ENCODE assay signal across 16 mouse cellular contexts in genomic region chr17:13938652-13939051, GRCm38 (mm10). TPM values are rescaled to one million over a fixed set of nuclear protein-coding genes. Genes with fewer than 3 reads are reported as not detected.
DNase-seq lines count a peak whose midpoint lies in the region; ATAC-seq and TF ChIP-seq lines count a peak whose summit lies in the region.
"Had no signal": no experiment of that assay in that cellular context is flagged by ENCODE, and none has a peak within 500 bp of the region (broad histone marks: within the 10 kb centered on the region; RNA-seq: fewer than 3 reads in every experiment).

No protein-coding gene starts in this region.

- H3K4me1 ChIP-seq in heart, adult 2 months (ENCODE audit: control insufficient read depth, insufficient read depth, low read length) = peaks cover 20% of the 10 kb centered on the region
- H3K4me1 ChIP-seq in heart, embryonic 11.5 days (ENCODE audit: control insufficient read depth, insufficient read depth, low read length) = 0 out of 2 replicates have a peak, but pooled peaks cover 3% of the 10 kb centered on the region
- peaks cover 21% of the 10 kb centered on the region for H3K4me1 ChIP-seq in heart, embryonic 16.5 days (ENCODE audit: control insufficient read depth, insufficient read depth, low read length)
- H3K4me1 ChIP-seq: megakaryocyte, embryonic 14.5 days; neural tube, embryonic 12.5 days had no signal

- ATAC-seq in heart, embryonic 11.5 days (replicated peaks; ENCODE audit: insufficient number of reproducible peaks, low FRiP score, low TSS enrichment) = no peak; the same call in 1 of the 2 replicates
- ATAC-seq in heart, embryonic 16.5 days (replicated peaks; ENCODE audit: extremely low read depth, insufficient read depth, low FRiP score) = peak; percentile 90
- ATAC-seq in granulocyte monocyte progenitor cell, adult 5-6 weeks (replicated peaks; ENCODE audit: poor library complexity, severe bottlenecking) = no peak
- ATAC-seq in monocyte, adult 5-6 weeks (replicated peaks; ENCODE audit: insufficient number of reproducible peaks, low FRiP score, low TSS enrichment, poor library complexity, severe bottlenecking) = no peak
- ATAC-seq: forebrain, embryonic 14.5 days had no signal

- 0 out of 2 replicates have a peak, but pooled peaks have one; percentile 25 for TF ChIP-seq EP300 in heart, adult 2 months (IDR thresholded peaks at IDR 0.05; ENCODE audit: insufficient read depth, low read depth, low read length)

- DNase-seq in heart, adult 2 months = peak; percentile 43 to 48
- peak; percentile 24 for DNase-seq in brain, adult 2 months (ENCODE audit: low read depth, low spot score)
- DNase-seq in kidney, postnatal 10 days = peak; percentile 50
- no peak for DNase-seq in left cerebral cortex, adult 11 months (ENCODE audit: low spot score)
- DNase-seq: embryo, embryonic 11 days; spleen, adult 18-20 months; thymus, postnatal 36 days had no signal

- H3K36me3 ChIP-seq in heart, adult 2 months (ENCODE audit: control insufficient read depth, insufficient read depth, low read length) = peaks cover 3% of the 10 kb centered on the region
- H3K36me3 ChIP-seq in heart, embryonic 11.5 days (ENCODE audit: control insufficient read depth, insufficient read depth, low read length) = no peaks in the 10 kb centered on the region
- no peaks in the 10 kb centered on the region for H3K36me3 ChIP-seq in heart, embryonic 16.5 days (ENCODE audit: control insufficient read depth, insufficient read depth)
- H3K36me3 ChIP-seq: neural tube, embryonic 12.5 days had no signal

- H3K27me3 ChIP-seq in heart, adult 2 months (ENCODE audit: control insufficient read depth, insufficient read depth, low read length) = no peaks in the 10 kb centered on the region
- no peaks in the 10 kb centered on the region for H3K27me3 ChIP-seq in heart, embryonic 11.5 days (ENCODE audit: control insufficient read depth, insufficient read depth, low read length)
- H3K27me3 ChIP-seq in heart, embryonic 16.5 days (ENCODE audit: control insufficient read depth, insufficient read depth, low read length) = no peaks in the 10 kb centered on the region
- H3K27me3 ChIP-seq: megakaryocyte, embryonic 14.5 days; neural tube, embryonic 12.5 days had no signal

- 12% methylated on average over 3 of the region's 3 CpGs for WGBS in heart, adult 2 months
- WGBS in heart, embryonic 11.5 days (ENCODE audit: insufficient replicate concordance) = 61% methylated on average over 3 of the region's 3 CpGs
- 25% methylated on average over 3 of the region's 3 CpGs for WGBS in heart, embryonic 16.5 days

- TF ChIP-seq CTCF in heart, adult 2 months (IDR thresholded peaks at IDR 0.05) = no peak

- H3K9me3 ChIP-seq in heart, embryonic 11.5 days (replicated peaks; ENCODE audit: control insufficient read depth, low read length) = no peaks in the 10 kb centered on the region
- H3K9me3 ChIP-seq in heart, embryonic 16.5 days (replicated peaks; ENCODE audit: control insufficient read depth, low read length) = no peaks in the 10 kb centered on the region
- H3K9me3 ChIP-seq: megakaryocyte, embryonic 14.5 days; neural tube, embryonic 12.5 days had no signal

- intact Hi-C loops in heart, adult 2 months (cut with DNase I) = loop anchor here (2.0 kb wide), 1 partner anchor 64 kb away; no protein-coding TSS in a partner anchor

- peak overlapping the region; percentile 82 for H3K27ac ChIP-seq in heart, adult 2 months
- no peak overlapping the region; the same call in 1 of the 2 replicates for H3K27ac ChIP-seq in heart, embryonic 11.5 days (ENCODE audit: low read depth, low read length)
- H3K27ac ChIP-seq in heart, embryonic 16.5 days (ENCODE audit: low read length) = peak overlapping the region; percentile 81
- H3K27ac ChIP-seq: hindbrain, embryonic 14.5 days; left cerebral cortex, adult 2 months; neural tube, embryonic 12.5 days had no signal

- H3K4me2 ChIP-seq in heart, embryonic 11.5 days = no peak overlapping the region
- H3K4me2 ChIP-seq in heart, embryonic 16.5 days (ENCODE audit: low read depth, low read length) = peak overlapping the region; percentile 4; the same call in 1 of the 2 replicates
- H3K4me2 ChIP-seq: hindbrain, embryonic 14.5 days; neural tube, embryonic 12.5 days had no signal

- no peak overlapping the region for H3K9ac ChIP-seq in heart, adult 2 months (ENCODE audit: low read depth, low read length)
- H3K9ac ChIP-seq in heart, embryonic 11.5 days (ENCODE audit: low read depth, low read length) = no peak overlapping the region
- no peak overlapping the region for H3K9ac ChIP-seq in heart, embryonic 16.5 days (ENCODE audit: low read length)
- H3K9ac ChIP-seq: hindbrain, embryonic 14.5 days; neural tube, embryonic 12.5 days had no signal

- no peak overlapping the region for H3K4me3 ChIP-seq in heart, adult 2 months
- no peak overlapping the region for H3K4me3 ChIP-seq in heart, embryonic 11.5 days (ENCODE audit: low read depth, low read length)
- no peak overlapping the region for H3K4me3 ChIP-seq in heart, embryonic 16.5 days (ENCODE audit: low read length)
- H3K4me3 ChIP-seq: left cerebral cortex, adult 2 months; megakaryocyte, embryonic 14.5 days; neural tube, embryonic 12.5 days had no signal

- no peaks in the 10 kb centered on the region for H3K79me2 ChIP-seq in heart, adult 2 months (replicated peaks; ENCODE audit: control insufficient read depth, insufficient read depth, low read length)

- 0 out of 2 replicates have a peak, but pooled peaks have one; percentile 25 for TF ChIP-seq POLR2A in heart, adult 2 months (IDR thresholded peaks at IDR 0.05; ENCODE audit: insufficient read depth, low read depth, low read length)

RNA-seq across cellular contexts. Expression of gene Gm7168, which starts 9.5 kb away (rescaled TPM):
- under 1 TPM in 1 of 2 experiments, not detected in 1; 0.21 TPM for total RNA-seq in heart, adult 2 months (2021)
- 0.12 TPM in 1 of 2 replicates, not detected in the other for polyA plus RNA-seq in heart, adult 2 months (2012; rRNA removed)
- polyA plus RNA-seq in heart, embryonic 11.5 days (2014; fragmentation: Nextera tagmentation; extraction: Ambion mirVana) = not detected in 2 replicates
- polyA plus RNA-seq in heart, embryonic 16.5 days (2015; fragmentation: Nextera tagmentation; extraction: Ambion mirVana) = not detected in 2 replicates
- not detected in 2 replicates for total RNA-seq in granulocyte monocyte progenitor cell, adult 5-6 weeks (2014; fragmentation: Nextera tagmentation)
- total RNA-seq in granulocyte monocyte progenitor cell, adult 5-6 weeks (2017) = not detected in 2 replicates
- not detected in 3 replicates for total RNA-seq in monocyte, adult 5-6 weeks (2017)
- total RNA-seq: left cerebral cortex, adult 2 months had no signal
- polyA plus RNA-seq: forebrain, embryonic 14.5 days; hindbrain, embryonic 14.5 days; neural tube, embryonic 12.5 days had no signal
